Mouse (Mus musculus) liver, embryonic 14.5 days (tissue): ENCODE measurements around the gene Corin.

Experiments
- CTCF ChIP-seq: IDR thresholded peaks from 2 replicates; pipeline ENCODE4 v1.5.1; 2016; ENCODE audit warnings: antibody characterized with exemption, low read depth, control low read depth
- EP300 ChIP-seq: IDR thresholded peaks from 2 replicates; pipeline ENCODE4 v1.6.1; 2016; ENCODE audit warnings: antibody characterized with exemption, low read depth

GRCm38 (mm10) chr5:72505740-72506139 is 1.5 kb upstream of the Corin start:
- TF ChIP-seq CTCF (peak; percentile 25), EP300 (no peak)
